Comparison of ENCODE assay signal across 15 mouse cellular contexts in the genomic region with DNA sequence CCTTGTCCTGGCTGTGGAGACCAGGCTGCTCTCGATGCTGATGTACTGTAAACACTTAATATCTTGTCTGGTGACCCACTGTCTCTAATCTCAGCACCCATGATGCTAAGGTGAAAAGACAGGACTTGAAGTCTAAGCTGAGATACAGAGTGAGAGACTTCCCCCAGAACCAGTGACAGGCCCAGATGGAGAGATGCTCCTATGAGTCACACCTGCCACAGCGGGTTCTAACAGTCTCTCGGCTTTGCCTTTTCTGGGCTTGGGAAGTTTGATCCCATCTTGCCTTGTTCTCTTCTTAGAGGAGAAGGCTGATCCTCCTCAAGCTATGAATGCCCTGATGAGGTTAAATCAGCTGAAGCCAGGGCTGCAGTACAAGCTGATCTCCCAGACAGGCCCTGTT.
"Had no signal": no experiment of that assay in that cellular context is flagged by ENCODE, and none has a peak within 500 bp of the region (broad histone marks: within the 10 kb centered on the region; RNA-seq: fewer than 3 reads in every experiment).

No protein-coding gene starts in this region.

- H3K27ac ChIP-seq: neural tube, embryonic 15.5 days; stomach, embryonic 15.5 days; stomach, postnatal 0 days had no signal

- H3K4me1 ChIP-seq: neural tube, embryonic 15.5 days; stomach, embryonic 15.5 days had no signal

- H3K9ac ChIP-seq: neural tube, embryonic 15.5 days; stomach, embryonic 15.5 days had no signal

- H3K4me2 ChIP-seq: neural tube, embryonic 15.5 days; stomach, embryonic 15.5 days had no signal

- H3K4me3 ChIP-seq: neural tube, embryonic 15.5 days; stomach, embryonic 15.5 days had no signal

- H3K9me3 ChIP-seq: neural tube, embryonic 15.5 days; stomach, embryonic 15.5 days had no signal

- H3K27me3 ChIP-seq: neural tube, embryonic 15.5 days; stomach, embryonic 15.5 days had no signal

- DNase-seq: retina, postnatal 1 day; right cerebral cortex, adult 18-20 months; right cerebral cortex, postnatal 14 days; right cerebral cortex, postnatal 25 days; right cerebral cortex, postnatal 4 days; spleen, adult 18-20 months; thymus, adult 18-20 months; thymus, adult 2 months; thymus, postnatal 14 days; thymus, postnatal 25 days; thymus, postnatal 36 days; thymus, postnatal 4 days had no signal
